Mouse (Mus musculus) mouse trophoblast stem cell (cell line): ENCODE data around the gene Ypel4.

Experiments
- in situ Hi-C, 2 experiments: fragments of 300-500 bp; cut with MseI, MboI; formaldehyde crosslinking; loops; 2 replicates in 1 of 2; 3 replicates in 1 of 2; pipeline ENCODE4 v1.15.1; 2025

Ypel4 gene

GRCm38 (mm10) chr2:84733579-84734300 is at the start of gene Ypel4:
Ypel4 (plus strand) TSS chr2:84734058.
- in situ Hi-C loops = no loop called here

GRCm38 (mm10) chr2:84688080-84688844 is 45.6 kb upstream of the Ypel4 start:
- in situ Hi-C loops = no loop called here

- in situ Hi-C loops = no loop called here
These were observed 43.8 kb upstream of the Ypel4 start for GRCm38 (mm10) chr2:84690050-84690449.

- in situ Hi-C loops = no loop called here
These were observed 38.7 kb upstream of the Ypel4 start for GRCm38 (mm10) chr2:84695007-84695695.

- in situ Hi-C loops = no loop called here
These were observed 30.4 kb upstream of the Ypel4 start for GRCm38 (mm10) chr2:84703497-84703896.

GRCm38 (mm10) chr2:84704329-84704728 is 29.5 kb upstream of the Ypel4 start:
- in situ Hi-C loops = no loop called here

GRCm38 (mm10) chr2:84705295-84705694 is 28.6 kb upstream of the Ypel4 start:
- in situ Hi-C loops = no loop called here

GRCm38 (mm10) chr2:84707523-84707922 is 26.3 kb upstream of the Ypel4 start:
- in situ Hi-C loops = no loop called here

- in situ Hi-C loops = no loop called here
These were observed 22.0 kb upstream of the Ypel4 start for GRCm38 (mm10) chr2:84711898-84712297.

GRCm38 (mm10) chr2:84714422-84714810 is 19.4 kb upstream of the Ypel4 start:
- in situ Hi-C loops = no loop called here

GRCm38 (mm10) chr2:84714811-84715561 is 18.9 kb upstream of the Ypel4 start, which contains the start of gene Zdhhc5:
Zdhhc5 (minus strand) TSS chr2:84715180.
- in situ Hi-C loops = no loop called here

GRCm38 (mm10) chr2:84715562-84716361 is 18.1 kb upstream of the Ypel4 start:
- in situ Hi-C loops = no loop called here

- in situ Hi-C loops = no loop called here
These were observed 17.2 kb upstream of the Ypel4 start for GRCm38 (mm10) chr2:84716423-84717355.

GRCm38 (mm10) chr2:84717357-84717756 is 16.5 kb upstream of the Ypel4 start:
- in situ Hi-C loops = no loop called here

GRCm38 (mm10) chr2:84720718-84721117 is 13.1 kb upstream of the Ypel4 start:
- in situ Hi-C loops = no loop called here

GRCm38 (mm10) chr2:84721182-84721581 is 12.7 kb upstream of the Ypel4 start:
- in situ Hi-C loops = no loop called here

- in situ Hi-C loops = no loop called here
These were observed 10.0 kb upstream of the Ypel4 start for GRCm38 (mm10) chr2:84723856-84724255.

GRCm38 (mm10) chr2:84725770-84726169 is 8.1 kb upstream of the Ypel4 start:
- in situ Hi-C loops = no loop called here

GRCm38 (mm10) chr2:84726716-84727115 is 7.1 kb upstream of the Ypel4 start:
- in situ Hi-C loops = no loop called here
